ENCODE assay signal across 8 mouse cellular contexts in the genomic region with DNA sequence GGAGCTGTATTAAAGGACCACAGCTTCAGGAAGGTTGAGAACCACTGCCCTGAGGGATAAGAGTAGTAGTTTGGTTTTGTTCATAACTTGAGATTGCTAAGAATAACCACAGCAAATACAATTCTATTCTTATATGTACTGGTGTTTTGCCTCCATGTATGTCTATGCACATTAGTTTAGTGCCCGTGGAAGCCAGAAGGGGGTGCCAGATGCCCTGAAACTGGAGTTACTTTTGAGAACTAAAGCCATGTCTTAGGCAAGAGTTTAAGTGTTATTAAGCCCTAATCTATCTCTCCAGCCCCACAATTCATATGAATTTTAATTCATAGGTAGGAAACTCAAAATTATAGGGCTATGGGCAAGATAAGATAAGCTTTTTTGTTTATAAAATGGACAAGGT. TPM values are rescaled to one million over a fixed set of nuclear protein-coding genes. Genes with fewer than 3 reads are reported as not detected.
DNase-seq lines count a peak whose midpoint lies in the region; ATAC-seq and TF ChIP-seq lines count a peak whose summit lies in the region.

No protein-coding gene starts in this region.

- DNase-seq in heart, postnatal 0 days (ENCODE audit: low spot score): peak; percentile 58
- no peak for DNase-seq in heart, postnatal 25 days (ENCODE audit: low spot score)
- DNase-seq in CH12.LX (ENCODE audit: extremely low read depth): peak; percentile 58
- peak; percentile 72 to 81 for DNase-seq in adrenal gland, postnatal 36 days
- DNase-seq in gastrocnemius, postnatal 14 days: peak; percentile 58
- DNase-seq in left cerebral cortex, postnatal 25 days (ENCODE audit: low spot score in 2 of 2): peak; percentile 25 to 55
- DNase-seq in retina, embryonic 14.5 days (ENCODE audit: low spot score): peak; percentile 71
- peak; percentile 31 to 66 for DNase-seq in urinary bladder, postnatal 36 days (ENCODE audit: low spot score in 2 of 2)

- peak; percentile 93 for TF ChIP-seq RAD21 in CH12.LX (IDR thresholded peaks at IDR 0.05; ENCODE audit: low read depth, low read length)

- no peak overlapping the region for H3K27ac ChIP-seq in heart, postnatal 0 days (ENCODE audit: low read depth)
- no peak overlapping the region for H3K27ac ChIP-seq in CH12.LX (ENCODE audit: insufficient read depth, low read depth)

- no peak for TF ChIP-seq POLR2A in CH12.LX (IDR thresholded peaks at IDR 0.05; ENCODE audit: low read depth, low read length)

- in situ Hi-C loops in CH12.LX (cut with MboI; ENCODE audit: low pct_ligation_motif_present, low pct_unique_long_range_greater_than_20kb, low sequenced_read_pairs): no loop called here

- WGBS in heart, postnatal 0 days: 14% methylated on average over 1 of the region's 1 CpGs

- no peaks in the 10 kb centered on the region for H3K27me3 ChIP-seq in heart, postnatal 0 days (ENCODE audit: control insufficient read depth, insufficient read depth, low read length)
- no peaks in the 10 kb centered on the region for H3K27me3 ChIP-seq in CH12.LX (replicated peaks)

- no peak overlapping the region for H3K9ac ChIP-seq in heart, postnatal 0 days (replicated peaks; ENCODE audit: low read depth, low read length)
- no peak overlapping the region for H3K9ac ChIP-seq in CH12.LX (ENCODE audit: insufficient read depth, low read depth)

- no peaks in the 10 kb centered on the region for H3K9me3 ChIP-seq in heart, postnatal 0 days (replicated peaks; ENCODE audit: control insufficient read depth, low read length)
- H3K9me3 ChIP-seq in CH12.LX (replicated peaks; ENCODE audit: low read length): no peaks in the 10 kb centered on the region

- H3K4me3 ChIP-seq in heart, postnatal 0 days (ENCODE audit: low read depth, low read length): no peak overlapping the region
- H3K4me3 ChIP-seq in CH12.LX (replicated peaks in 1 of 3; ENCODE audit: low read depth in 2 of 3, low read length in 2 of 3, poor library complexity in 1 of 3): no peak overlapping the region

- TF ChIP-seq EP300 in heart, postnatal 0 days (IDR thresholded peaks at IDR 0.05; ENCODE audit: low read depth): no peak
- no peak for TF ChIP-seq EP300 in CH12.LX (IDR thresholded peaks at IDR 0.05; ENCODE audit: low read length)

- no peaks in the 10 kb centered on the region for H3K4me1 ChIP-seq in heart, postnatal 0 days (ENCODE audit: control insufficient read depth, insufficient read depth)
- no peaks in the 10 kb centered on the region for H3K4me1 ChIP-seq in CH12.LX (ENCODE audit: control insufficient read depth in 1 of 2, insufficient read depth in 2 of 2)

- intact Hi-C loops in heart, postnatal 25 days (cut with DNase I): loop anchor here (5.0 kb wide), 1 partner anchor 130 kb away; no protein-coding TSS in a partner anchor
- intact Hi-C loops in gastrocnemius, postnatal 14 days (cut with DNase I; ENCODE audit: low total_unique reads): no loop called here
- intact Hi-C loops in left cerebral cortex, postnatal 25 days (cut with DNase I): loop anchor here (5.0 kb wide), 1 partner anchor 130 kb away; no protein-coding TSS in a partner anchor

- H3K79me2 ChIP-seq in CH12.LX (replicated peaks; ENCODE audit: control insufficient read depth, extremely low read depth, insufficient read depth, poor library complexity, severe bottlenecking): no peaks in the 10 kb centered on the region

- H3K4me2 ChIP-seq in heart, postnatal 0 days (ENCODE audit: low read depth, low read length): no peak overlapping the region
- H3K4me2 ChIP-seq in CH12.LX (ENCODE audit: insufficient read depth, low read depth, poor library complexity, severe bottlenecking): no peak overlapping the region

- no peaks in the 10 kb centered on the region for H3K36me3 ChIP-seq in heart, postnatal 0 days (replicated peaks; ENCODE audit: control insufficient read depth, insufficient read depth, low read length)
- H3K36me3 ChIP-seq in CH12.LX (replicated peaks in 1 of 2; ENCODE audit: control insufficient read depth in 1 of 2, insufficient read depth in 1 of 2, low read length in 1 of 2): no peaks in the 10 kb centered on the region

- peak; percentile 71 for TF ChIP-seq CTCF in heart, postnatal 0 days (IDR thresholded peaks at IDR 0.05; ENCODE audit: low read depth)
- TF ChIP-seq CTCF in CH12.LX (conservative IDR thresholded peaks at IDR 0.05 in 1 of 2, IDR thresholded peaks at IDR 0.05 in 1 of 2; ENCODE audit: low read depth in 2 of 2, low read length in 2 of 2): peak; percentile 17 to 93; a peak in 3 of 4 replicates

- ATAC-seq in heart, postnatal 0 days (ENCODE audit: insufficient read depth, low read depth): no peak

- dilution Hi-C loops in CH12.LX (cut with MboI; ENCODE audit: extremely low pct_ligation_motif_present, extremely low pct_unique_long_range_greater_than_20kb, low sequenced_read_pairs): no loop called here

TF ChIP-seq in CH12.LX, 34 proteins besides CTCF, POLR2A, EP300 and RAD21:
- TF ChIP-seq RCOR1 (conservative IDR thresholded peaks at IDR 0.05; ENCODE audit: low read depth, low read length) (no peak), IRF4 (IDR thresholded peaks at IDR 0.05; ENCODE audit: low read depth, low read length) (0 out of 2 replicates have a peak, but pooled peaks have one; percentile 16), SMC3 (IDR thresholded peaks at IDR 0.05; ENCODE audit: low read depth, low read length) (peak; percentile 95), CHD2 (IDR thresholded peaks at IDR 0.05; ENCODE audit: low read length) (no peak), ZC3H11A (IDR thresholded peaks at IDR 0.05; ENCODE audit: low read depth, low read length) (peak; percentile 63; the same call in 1 of the 2 replicates), NELFE (IDR thresholded peaks at IDR 0.05; ENCODE audit: low read depth, low read length) (peak; percentile 20; the same call in 1 of the 2 replicates)

RNA-seq across cellular contexts. Expression of a gene that starts 5.3 kb away (rescaled TPM):
- not detected in 2 replicates for total RNA-seq in heart, postnatal 0 days (2014; rRNA removed; ENCODE audit: low replicate concordance)
- 0.03 and 0.18 TPM in 2 replicates for polyA plus RNA-seq in heart, postnatal 0 days (2015; fragmentation: Nextera tagmentation; extraction: Ambion mirVana)
- total RNA-seq in heart, postnatal 25 days (2021): under 1 TPM; 0.17 to 0.18 TPM
- total RNA-seq in CH12.LX (2012; rRNA removed): 0.08 and 0.25 TPM in 2 replicates
- total RNA-seq in CH12.LX (2014; rRNA removed): 0.14 and 0.17 TPM in 2 replicates
- polyA plus RNA-seq in CH12.LX (2012; ENCODE audit: insufficient read length, low read depth): 0.14 and 0.39 TPM in 2 replicates
- 1 to 10 TPM; 1.6 to 2.0 TPM for total RNA-seq in adrenal gland, postnatal 36 days (2021)
- total RNA-seq in gastrocnemius, postnatal 14 days (2021): under 1 TPM; 0.13 to 0.35 TPM
- total RNA-seq in left cerebral cortex, postnatal 25 days (2021): under 1 TPM; 0.57 to 0.98 TPM

RNA-seq across cellular contexts. Expression of a gene that starts 5.4 kb away (rescaled TPM):
- 81.1 and 82.3 TPM in 2 replicates for total RNA-seq in heart, postnatal 0 days (2014; rRNA removed; ENCODE audit: low replicate concordance)
- polyA plus RNA-seq in heart, postnatal 0 days (2015; fragmentation: Nextera tagmentation; extraction: Ambion mirVana): 51.1 and 53.3 TPM in 2 replicates
- total RNA-seq in heart, postnatal 25 days (2021): 10 to 100 TPM; 88.0 to 92.5 TPM
- total RNA-seq in CH12.LX (2012; rRNA removed) (28.7 and 29.9 TPM in 2 replicates), CH12.LX (2014; rRNA removed) (55.9 and 62.1 TPM in 2 replicates)
- 41.5 and 47.9 TPM in 2 replicates for polyA plus RNA-seq in CH12.LX (2012; ENCODE audit: insufficient read length, low read depth)
- total RNA-seq in adrenal gland, postnatal 36 days (2021): 100 to 1,000 TPM; 292 to 392 TPM
- 10 to 100 TPM; 53.3 to 60.3 TPM for total RNA-seq in gastrocnemius, postnatal 14 days (2021)
- total RNA-seq in left cerebral cortex, postnatal 25 days (2021): 100 to 1,000 TPM; 157 to 170 TPM
